Mouse (Mus musculus): Measurements from ENCODE around the gene Ermard.

Ermard gene

GRCm38 (mm10) chr17:15129630-15130287, 88.8 kb downstream of the Ermard start:
- DNase-seq = no peak

GRCm38 (mm10) chr17:15130288-15130656, 89.3 kb downstream of the Ermard start:
- DNase-seq = no peak

- no peak for DNase-seq
These were observed 94.1 kb downstream of the Ermard start for GRCm38 (mm10) chr17:15134905-15135669.

GRCm38 (mm10) chr17:15137443-15137842, 96.4 kb downstream of the Ermard start:
- DNase-seq = no peak

Measured in cerebellum, adult 9-10 months (tissue).